29 mouse cellular contexts compared by ENCODE assay signal in genomic region chr2:152259739-152260138, GRCm38 (mm10).
"Had no signal": no experiment of that assay in that cellular context is flagged by ENCODE, and none has a peak within 500 bp of the region (broad histone marks: within the 10 kb centered on the region; RNA-seq: fewer than 3 reads in every experiment).

No protein-coding gene starts in this region.

- ATAC-seq: forebrain, embryonic 13.5 days; forebrain, embryonic 14.5 days; forebrain, embryonic 15.5 days; forebrain, embryonic 16.5 days; forebrain, postnatal 0 days had no signal

- H3K4me2 ChIP-seq: embryonic facial prominence, embryonic 12.5 days; embryonic facial prominence, embryonic 13.5 days; embryonic facial prominence, embryonic 15.5 days; forebrain, embryonic 12.5 days; forebrain, embryonic 13.5 days; forebrain, embryonic 15.5 days; heart, embryonic 11.5 days had no signal

- H3K27ac ChIP-seq: embryonic facial prominence, embryonic 10.5 days; embryonic facial prominence, embryonic 12.5 days; embryonic facial prominence, embryonic 13.5 days; embryonic facial prominence, embryonic 15.5 days; forebrain, embryonic 10.5 days; forebrain, embryonic 12.5 days; forebrain, embryonic 13.5 days; forebrain, embryonic 15.5 days; gastrocnemius, adult 2 months; heart, adult 2 months; heart, embryonic 10.5 days had no signal

- H3K27me3 ChIP-seq: embryonic facial prominence, embryonic 12.5 days; embryonic facial prominence, embryonic 13.5 days; embryonic facial prominence, embryonic 15.5 days; forebrain, embryonic 12.5 days; forebrain, embryonic 13.5 days; forebrain, embryonic 15.5 days had no signal

- H3K9ac ChIP-seq: embryonic facial prominence, embryonic 12.5 days; embryonic facial prominence, embryonic 13.5 days; embryonic facial prominence, embryonic 15.5 days; forebrain, embryonic 12.5 days; forebrain, embryonic 13.5 days; forebrain, embryonic 15.5 days; forebrain, postnatal 0 days had no signal

- H3K4me3 ChIP-seq: embryonic facial prominence, embryonic 10.5 days; embryonic facial prominence, embryonic 12.5 days; embryonic facial prominence, embryonic 13.5 days; embryonic facial prominence, embryonic 15.5 days; erythroblast, embryonic 14.5 days; forebrain, embryonic 10.5 days; forebrain, embryonic 12.5 days; forebrain, embryonic 13.5 days; forebrain, embryonic 15.5 days; gastrocnemius, adult 2 months; heart, adult 2 months; heart, embryonic 10.5 days had no signal

- H3K9me3 ChIP-seq: embryonic facial prominence, embryonic 10.5 days; embryonic facial prominence, embryonic 12.5 days; embryonic facial prominence, embryonic 13.5 days; embryonic facial prominence, embryonic 15.5 days; forebrain, embryonic 10.5 days; forebrain, embryonic 12.5 days; forebrain, embryonic 13.5 days; forebrain, embryonic 15.5 days; heart, embryonic 10.5 days had no signal

- H3K4me1 ChIP-seq: embryonic facial prominence, embryonic 10.5 days; embryonic facial prominence, embryonic 12.5 days; embryonic facial prominence, embryonic 13.5 days; embryonic facial prominence, embryonic 15.5 days; forebrain, embryonic 10.5 days; forebrain, embryonic 12.5 days; forebrain, embryonic 13.5 days; forebrain, embryonic 15.5 days; heart, embryonic 10.5 days had no signal

- DNase-seq: cerebellum, adult 8-10 months; cerebellum, adult 9-10 months; cerebellum, adult 9-11 months; cerebellum, postnatal 10 days; cerebellum, postnatal 14 days; cerebellum, postnatal 25 days; cerebellum, postnatal 36 days; embryo, embryonic 11 days; forebrain, postnatal 0 days; gastrocnemius, adult 2 months; gastrocnemius, postnatal 14 days; gastrocnemius, postnatal 25 days; gastrocnemius, postnatal 36 days; heart, adult 11 months; heart, adult 18-20 months; heart, adult 2 months had no signal
